Comparison of ENCODE assay signal across 20 mouse cellular contexts in genomic region chr14:100899074-100899473, GRCm38 (mm10).
DNase-seq lines count a peak whose midpoint lies in the region; ATAC-seq and TF ChIP-seq lines count a peak whose summit lies in the region.
"Had no signal": no experiment of that assay in that cellular context is flagged by ENCODE, and none has a peak within 500 bp of the region (broad histone marks: within the 10 kb centered on the region; RNA-seq: fewer than 3 reads in every experiment).

No protein-coding gene starts in this region.

- no peaks in the 10 kb centered on the region for H3K4me1 ChIP-seq in olfactory bulb, adult 2 months (ENCODE audit: control insufficient read depth, insufficient read depth, low read length)
- H3K4me1 ChIP-seq: forebrain, embryonic 13.5 days; heart, embryonic 10.5 days; hindbrain, embryonic 12.5 days had no signal

- no peak for TF ChIP-seq CTCF in olfactory bulb, adult 2 months (IDR thresholded peaks at IDR 0.05; ENCODE audit: insufficient read depth, low read depth, low read length)

- peak overlapping the region; percentile 41; the same call in 1 of the 2 replicates for H3K27ac ChIP-seq in olfactory bulb, adult 2 months (ENCODE audit: insufficient read depth, low read depth, low read length)
- H3K27ac ChIP-seq: forebrain, embryonic 13.5 days; heart, embryonic 10.5 days; hindbrain, embryonic 12.5 days had no signal

- DNase-seq in embryo, embryonic 10.5 days (ENCODE audit: low spot score), result peak; percentile 26
- no peak for DNase-seq in embryo, embryonic 9.5 days (ENCODE audit: extremely low spot score)
- DNase-seq in right cerebral cortex, adult 2 months (ENCODE audit: low spot score in 2 of 2), result peak; percentile 22 to 23
- DNase-seq in right cerebral cortex, postnatal 10 days (ENCODE audit: low spot score in 2 of 2), result no peak
- DNase-seq in thymus, postnatal 14 days, result no peak
- DNase-seq: adrenal gland, postnatal 10 days; cerebellum, adult 18-20 months; cerebellum, adult 9-11 months; cerebellum, postnatal 36 days; forebrain, postnatal 0 days; gastrocnemius, postnatal 36 days; heart, adult 11 months; heart, postnatal 10 days; heart, postnatal 4 days had no signal

- no peak for ATAC-seq in megakaryocyte progenitor cell, adult 5-6 weeks (replicated peaks; ENCODE audit: poor library complexity)
- ATAC-seq: forebrain, embryonic 13.5 days; forebrain, postnatal 0 days; hindbrain, embryonic 16.5 days had no signal

- H3K4me3 ChIP-seq in olfactory bulb, adult 2 months (ENCODE audit: insufficient read depth, low read depth, low read length), result no peak overlapping the region
- H3K4me3 ChIP-seq: forebrain, embryonic 13.5 days; heart, embryonic 10.5 days; hindbrain, embryonic 12.5 days had no signal

- TF ChIP-seq POLR2A in olfactory bulb, adult 2 months (IDR thresholded peaks at IDR 0.05; ENCODE audit: insufficient read depth, low read depth, low read length), result no peak

- WGBS in olfactory bulb, adult 2 months, result 32% methylated on average over 3 of the region's 3 CpGs

Comparison
In these comparisons a context has a peak if more than half of its experiments do, and no peak if none do; other contexts are left out.
1. DNase-seq: peak in embryo, embryonic 10.5 days (single experiment) and right cerebral cortex, adult 2 months (2 of 2); none in embryo, embryonic 9.5 days (single experiment), right cerebral cortex, postnatal 10 days (0 of 2) and thymus, postnatal 14 days (single experiment).